24 mouse cellular contexts compared by ENCODE assay signal in the genomic region with DNA sequence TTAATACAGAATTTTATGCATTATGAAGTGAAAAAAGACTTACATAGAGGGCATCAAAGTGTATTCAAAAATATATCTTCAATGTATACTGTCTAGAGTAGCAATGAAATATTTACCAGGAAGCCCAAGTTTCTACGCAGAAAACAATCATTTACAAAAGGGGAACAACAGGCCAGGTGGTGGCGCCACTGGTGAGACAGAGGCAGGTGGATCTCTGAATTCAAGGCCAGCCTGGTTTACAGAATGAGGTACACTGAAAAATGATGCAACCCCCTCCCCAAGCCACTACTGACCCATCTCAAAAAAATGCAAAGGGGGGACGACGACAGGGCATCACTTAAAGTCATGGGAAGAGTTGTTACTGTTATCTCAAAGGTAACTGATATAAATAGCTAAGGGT. TPM values are rescaled to one million over a fixed set of nuclear protein-coding genes. Genes with fewer than 3 reads are reported as not detected.
A peak's percentile ranks its signal among the peaks of the same experiment; 100 is the strongest.
DNase-seq lines count a peak whose midpoint lies in the region; ATAC-seq and TF ChIP-seq lines count a peak whose summit lies in the region.
"Had no signal": no experiment of that assay in that cellular context is flagged by ENCODE, and none has a peak within 500 bp of the region (broad histone marks: within the 10 kb centered on the region; RNA-seq: fewer than 3 reads in every experiment).

No protein-coding gene starts in this region.

- no peak for ATAC-seq in hindbrain, postnatal 0 days
- ATAC-seq in hindbrain, embryonic 13.5 days (ENCODE audit: low FRiP score) = no peak
- no peak for ATAC-seq in midbrain, postnatal 0 days (ENCODE audit: low FRiP score)
- ATAC-seq in megakaryocyte-erythroid progenitor cell, adult 5-6 weeks (replicated peaks; ENCODE audit: low FRiP score, low TSS enrichment, poor library complexity, severe bottlenecking) = no peak
- ATAC-seq: CD4-positive, CD25-positive, alpha-beta regulatory T cell, adult 4 months; forebrain, embryonic 13.5 days had no signal

- H3K4me1 ChIP-seq in cerebellum, adult 2 months (ENCODE audit: control insufficient read depth, insufficient read depth, low read length) = peaks cover 11% of the 10 kb centered on the region
- peaks cover 21% of the 10 kb centered on the region for H3K4me1 ChIP-seq in hindbrain, postnatal 0 days (ENCODE audit: insufficient read depth, low read length)
- H3K4me1 ChIP-seq in hindbrain, embryonic 13.5 days (replicated peaks) = peaks cover 70% of the 10 kb centered on the region
- H3K4me1 ChIP-seq in midbrain, postnatal 0 days (ENCODE audit: insufficient read depth, low read length) = peaks cover 16% of the 10 kb centered on the region
- peaks cover 73% of the 10 kb centered on the region for H3K4me1 ChIP-seq in midbrain, embryonic 10.5 days
- peaks cover 8% of the 10 kb centered on the region for H3K4me1 ChIP-seq in cortical plate, adult 2 months (ENCODE audit: control insufficient read depth, insufficient read depth, low read length)

- no peak overlapping the region for H3K4me3 ChIP-seq in cerebellum, adult 2 months (replicated peaks; ENCODE audit: insufficient read depth, low read depth, low read length)
- no peak overlapping the region for H3K4me3 ChIP-seq in hindbrain, postnatal 0 days (ENCODE audit: low read length)
- H3K4me3 ChIP-seq in hindbrain, embryonic 13.5 days = no peak overlapping the region
- H3K4me3 ChIP-seq in midbrain, postnatal 0 days (ENCODE audit: low read depth, low read length) = no peak overlapping the region
- no peak overlapping the region for H3K4me3 ChIP-seq in midbrain, embryonic 10.5 days
- no peak overlapping the region for H3K4me3 ChIP-seq in cortical plate, adult 2 months (ENCODE audit: insufficient read depth, low read length)
- H3K4me3 ChIP-seq: embryonic facial prominence, embryonic 12.5 days; erythroblast, embryonic 14.5 days; forebrain, embryonic 13.5 days; heart, embryonic 10.5 days; limb, embryonic 13.5 days; myocyte had no signal

- 94% methylated on average over 4 of the region's 4 CpGs for WGBS in cerebellum, adult 2 months
- WGBS in hindbrain, postnatal 0 days = 87% methylated on average over 4 of the region's 4 CpGs
- WGBS in hindbrain, embryonic 13.5 days = 80% methylated on average over 4 of the region's 4 CpGs
- WGBS in midbrain, postnatal 0 days = 81% methylated on average over 4 of the region's 4 CpGs
- WGBS in midbrain, embryonic 10.5 days = 86% methylated on average over 4 of the region's 4 CpGs

- H3K4me2 ChIP-seq in hindbrain, postnatal 0 days (ENCODE audit: low read depth, low read length) = no peak overlapping the region
- no peak overlapping the region for H3K4me2 ChIP-seq in hindbrain, embryonic 13.5 days
- H3K4me2 ChIP-seq in midbrain, postnatal 0 days (ENCODE audit: low read depth, low read length, poor library complexity, severe bottlenecking) = no peak overlapping the region
- H3K4me2 ChIP-seq: embryonic facial prominence, embryonic 12.5 days; forebrain, embryonic 13.5 days; limb, embryonic 13.5 days had no signal

- TF ChIP-seq CTCF in cerebellum, adult 2 months (IDR thresholded peaks at IDR 0.05; ENCODE audit: borderline replicate concordance, insufficient read depth, low read depth, low read length) = no peak
- TF ChIP-seq CTCF in hindbrain, postnatal 0 days (IDR thresholded peaks at IDR 0.05; ENCODE audit: low read depth) = peak; percentile 39
- TF ChIP-seq CTCF in midbrain, postnatal 0 days (IDR thresholded peaks at IDR 0.05) = peak; percentile 42
- TF ChIP-seq CTCF in cortical plate, adult 2 months (IDR thresholded peaks at IDR 0.05; ENCODE audit: extremely low read depth, insufficient read depth, low read length) = 0 out of 2 replicates have a peak, but pooled peaks have one; percentile 2

- no peak for TF ChIP-seq POLR2A in cerebellum, adult 2 months (IDR thresholded peaks at IDR 0.05; ENCODE audit: borderline replicate concordance, insufficient read depth, low read length)
- no peak for TF ChIP-seq POLR2A in cortical plate, adult 2 months (IDR thresholded peaks at IDR 0.05; ENCODE audit: extremely low read depth, insufficient read depth, low read length)

- no peaks in the 10 kb centered on the region for H3K9me3 ChIP-seq in hindbrain, postnatal 0 days (ENCODE audit: low read length)
- no peaks in the 10 kb centered on the region for H3K9me3 ChIP-seq in hindbrain, embryonic 13.5 days
- H3K9me3 ChIP-seq in midbrain, postnatal 0 days (ENCODE audit: low read length) = no peaks in the 10 kb centered on the region
- H3K9me3 ChIP-seq in midbrain, embryonic 10.5 days (replicated peaks) = no peaks in the 10 kb centered on the region
- H3K9me3 ChIP-seq: embryonic facial prominence, embryonic 12.5 days; forebrain, embryonic 13.5 days; heart, embryonic 10.5 days; limb, embryonic 13.5 days had no signal

- no peak overlapping the region for H3K9ac ChIP-seq in hindbrain, postnatal 0 days (replicated peaks; ENCODE audit: low read length)
- H3K9ac ChIP-seq in hindbrain, embryonic 13.5 days = no peak overlapping the region
- H3K9ac ChIP-seq in midbrain, postnatal 0 days (replicated peaks; ENCODE audit: low read length, poor library complexity, severe bottlenecking) = no peak overlapping the region
- H3K9ac ChIP-seq: embryonic facial prominence, embryonic 12.5 days; forebrain, embryonic 13.5 days; limb, embryonic 13.5 days had no signal

- H3K27me3 ChIP-seq in cerebellum, adult 2 months (ENCODE audit: control insufficient read depth, insufficient read depth, low read length) = no peaks in the 10 kb centered on the region
- no peaks in the 10 kb centered on the region for H3K27me3 ChIP-seq in hindbrain, postnatal 0 days (ENCODE audit: insufficient read depth, low read length)
- no peaks in the 10 kb centered on the region for H3K27me3 ChIP-seq in hindbrain, embryonic 13.5 days
- no peaks in the 10 kb centered on the region for H3K27me3 ChIP-seq in midbrain, postnatal 0 days (ENCODE audit: insufficient read depth, low read length)
- H3K27me3 ChIP-seq in midbrain, embryonic 10.5 days (ENCODE audit: low read depth, poor library complexity, severe bottlenecking) = peaks cover 30% of the 10 kb centered on the region
- H3K27me3 ChIP-seq: embryonic facial prominence, embryonic 12.5 days; limb, embryonic 13.5 days had no signal

- no peaks in the 10 kb centered on the region for H3K36me3 ChIP-seq in hindbrain, postnatal 0 days (ENCODE audit: insufficient read depth, low read length)
- H3K36me3 ChIP-seq in hindbrain, embryonic 13.5 days = no peaks in the 10 kb centered on the region
- no peaks in the 10 kb centered on the region for H3K36me3 ChIP-seq in midbrain, postnatal 0 days (ENCODE audit: insufficient read depth, low read length)
- no peaks in the 10 kb centered on the region for H3K36me3 ChIP-seq in midbrain, embryonic 10.5 days
- H3K36me3 ChIP-seq: embryonic facial prominence, embryonic 12.5 days; heart, embryonic 10.5 days; limb, embryonic 13.5 days had no signal

- no peak overlapping the region for H3K27ac ChIP-seq in cerebellum, adult 2 months (ENCODE audit: insufficient read depth, low read length)
- H3K27ac ChIP-seq in hindbrain, postnatal 0 days = no peak overlapping the region
- no peak overlapping the region for H3K27ac ChIP-seq in hindbrain, embryonic 13.5 days
- H3K27ac ChIP-seq in midbrain, postnatal 0 days (ENCODE audit: low read depth, low read length) = no peak overlapping the region
- no peak overlapping the region for H3K27ac ChIP-seq in midbrain, embryonic 10.5 days (replicated peaks)
- no peak overlapping the region for H3K27ac ChIP-seq in cortical plate, adult 2 months (ENCODE audit: insufficient read depth, low read length)
- H3K27ac ChIP-seq: embryonic facial prominence, embryonic 12.5 days; forebrain, embryonic 13.5 days; heart, embryonic 10.5 days; limb, embryonic 13.5 days had no signal

- DNase-seq in cerebellum, postnatal 10 days = peak; percentile 53 to 57
- no peak for DNase-seq in cerebellum, adult 2 months
- DNase-seq in hindbrain, postnatal 0 days (ENCODE audit: low spot score) = no peak
- DNase-seq in midbrain, postnatal 0 days (ENCODE audit: low spot score) = no peak
- no peak for DNase-seq in midbrain, embryonic 10.5 days (ENCODE audit: low spot score)
- DNase-seq: adrenal gland, adult 2 months; cerebellum, adult 9-10 months; kidney, adult 8-10 months; kidney, postnatal 25 days; lung, postnatal 10 days; midbrain, embryonic 14.5 days; thymus, postnatal 14 days had no signal

RNA-seq across cellular contexts. Expression of a gene that starts 29.8 kb away (rescaled TPM):
- polyA plus RNA-seq in cerebellum, adult 2 months (2012; rRNA removed) = 45.4 and 50.6 TPM in 2 replicates
- total RNA-seq in hindbrain, postnatal 0 days (2014; rRNA removed) = 132 and 137 TPM in 2 replicates
- 175 and 179 TPM in 2 replicates for polyA plus RNA-seq in hindbrain, postnatal 0 days (2015; fragmentation: Nextera tagmentation; extraction: Ambion mirVana)
- 167 and 174 TPM in 2 replicates for polyA plus RNA-seq in hindbrain, embryonic 13.5 days (2015; fragmentation: Nextera tagmentation; extraction: Ambion mirVana)
- 151 and 152 TPM in 2 replicates for total RNA-seq in midbrain, postnatal 0 days (2014; rRNA removed)
- 131 and 148 TPM in 2 replicates for polyA plus RNA-seq in midbrain, postnatal 0 days (2015; fragmentation: Nextera tagmentation; extraction: Ambion mirVana)
- 33.1 and 47.5 TPM in 2 replicates for polyA plus RNA-seq in midbrain, embryonic 10.5 days (2016; fragmentation: Nextera tagmentation; extraction: Ambion mirVana)
- 0.32 and 0.54 TPM in 2 replicates for polyA plus RNA-seq in cortical plate, adult 2 months (2012; rRNA removed)
- not detected in 2 replicates for total RNA-seq in megakaryocyte-erythroid progenitor cell, adult 5-6 weeks (2014; fragmentation: Nextera tagmentation)
- total RNA-seq in megakaryocyte-erythroid progenitor cell, adult 5-6 weeks (2017) = not detected in 2 replicates
- total RNA-seq: megakaryocyte progenitor cell, adult 5-6 weeks; neutrophil, adult 5-6 weeks had no signal
- polyA plus RNA-seq: erythroblast, embryonic 14.5 days had no signal

Comparison
In these comparisons a context has a peak if more than half of its experiments do, and no peak if none do; other contexts are left out.
1. DNase-seq: peak in cerebellum, postnatal 10 days (2 of 2); none in cerebellum, adult 2 months (0 of 2), hindbrain, postnatal 0 days (single experiment), midbrain, postnatal 0 days (single experiment) and midbrain, embryonic 10.5 days (single experiment).
2. RNA of a gene that starts 29.8 kb away (polyA plus RNA-seq): 175 to 179 TPM in hindbrain, postnatal 0 days, 167 to 174 TPM in hindbrain, embryonic 13.5 days, 131 to 148 TPM in midbrain, postnatal 0 days, 45.4 to 50.6 TPM in cerebellum, adult 2 months and 33.1 to 47.5 TPM in midbrain, embryonic 10.5 days; 0.32 to 0.54 TPM in cortical plate, adult 2 months; every median in the first group is over 10 times any median in the second.